Mouse (Mus musculus) liver, adult 2 months (tissue): Measurements from ENCODE around the gene Tmem237.

Source experiments
- CTCF ChIP-seq: fragments of 200-500 bp; IDR thresholded peaks from 2 replicates; pipeline ENCODE4 v1.5.1; 2011; ENCODE audit warnings: low read depth, low read length, control low read depth
- POLR2A ChIP-seq: fragments of 200-500 bp; IDR thresholded peaks from 2 replicates; pipeline ENCODE4 v1.6.1; 2011; ENCODE audit warnings: low read length, control low read depth; ENCODE audit not compliant: insufficient read depth; ENCODE audit errors: extremely low read depth

- TF ChIP-seq POLR2A: no peak
- no peak for TF ChIP-seq CTCF
Observed at GRCm38 (mm10) chr1:59150542-59150941, 30.3 kb upstream of the Tmem237 start.
